Mouse (Mus musculus) urinary bladder, postnatal 10 days (tissue): ENCODE measurements around the gene Slc19a1.

Experiments used
- DNase-seq: peaks from one replicate; pipeline ENCODE4 v3.0.0; 2022; ENCODE audit warnings: low spot score

The Slc19a1 gene

DNA sequence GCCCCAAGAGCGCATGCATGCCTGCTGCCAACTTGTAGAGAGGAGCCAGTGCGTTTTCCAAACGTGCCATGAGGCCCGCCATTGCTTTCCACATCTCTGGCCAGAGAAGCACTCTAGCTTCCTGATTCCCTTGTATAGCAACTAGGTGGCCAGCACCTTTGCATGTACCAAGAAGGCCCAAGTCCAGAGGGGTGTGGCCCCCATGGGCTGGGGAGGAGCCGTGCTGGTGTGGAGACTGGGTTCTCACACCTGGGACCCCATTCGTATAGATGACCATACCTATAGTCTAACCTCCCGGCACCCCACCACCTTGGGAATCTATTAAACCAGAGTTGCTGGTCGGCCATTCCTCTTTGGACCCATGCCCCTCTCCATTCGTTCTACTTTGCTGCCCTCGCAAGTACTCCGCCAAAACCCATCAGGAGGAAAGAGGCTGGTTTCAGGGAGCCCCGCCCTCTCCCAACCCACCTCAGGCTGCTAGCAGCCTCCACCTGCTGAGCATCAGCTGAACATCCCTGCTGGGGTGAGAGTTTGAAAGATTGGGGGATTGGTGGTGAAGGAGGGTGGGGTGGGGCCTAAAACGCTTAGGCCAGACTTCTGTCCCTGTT lies at the start of gene Slc19a1:
Gene Slc19a1, plus strand, starts transcription at position 474 of the 608 bp plus-strand sequence.
- no peak for DNase-seq

DNA sequence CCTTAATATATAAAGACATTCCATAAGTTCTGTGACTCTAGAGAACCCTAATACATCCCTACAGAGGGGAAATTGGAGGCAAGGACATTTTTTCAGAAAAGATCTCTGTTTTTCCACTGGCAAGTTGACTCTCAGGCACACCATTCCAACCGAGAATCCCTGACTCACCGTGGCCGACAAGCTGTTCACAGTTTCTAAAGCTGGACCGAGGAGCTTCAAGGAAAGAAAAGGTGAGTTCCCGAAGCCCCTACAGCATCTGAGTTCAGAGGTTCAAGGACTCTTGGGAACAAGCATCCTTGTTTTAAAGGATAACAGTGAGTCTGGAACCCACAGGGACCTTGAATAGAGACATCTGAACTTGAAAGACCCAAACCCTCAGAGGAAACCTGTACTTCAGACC lies 43.5 kb upstream of the Slc19a1 start:
- no peak for DNase-seq

DNA sequence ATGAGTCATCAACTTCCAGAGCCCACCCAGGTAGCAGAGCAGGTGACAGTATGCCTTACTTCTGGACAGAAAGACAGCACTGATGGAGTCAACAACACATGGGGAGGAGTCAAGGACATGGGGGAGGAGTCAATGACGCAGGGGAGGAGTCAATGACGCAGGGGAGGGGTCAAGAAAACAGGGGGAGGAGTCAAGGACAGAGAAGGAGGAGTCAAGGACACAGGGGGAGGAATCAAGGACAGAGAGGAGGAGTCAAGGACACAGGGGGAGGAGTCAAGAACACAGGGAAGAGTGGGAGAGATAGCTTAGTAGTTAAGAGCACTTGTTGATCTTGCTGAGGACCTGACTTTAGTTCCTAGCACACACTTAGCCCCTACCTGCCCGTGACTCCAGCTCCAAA lies 39.6 kb upstream of the Slc19a1 start:
- DNase-seq, result no peak

DNA sequence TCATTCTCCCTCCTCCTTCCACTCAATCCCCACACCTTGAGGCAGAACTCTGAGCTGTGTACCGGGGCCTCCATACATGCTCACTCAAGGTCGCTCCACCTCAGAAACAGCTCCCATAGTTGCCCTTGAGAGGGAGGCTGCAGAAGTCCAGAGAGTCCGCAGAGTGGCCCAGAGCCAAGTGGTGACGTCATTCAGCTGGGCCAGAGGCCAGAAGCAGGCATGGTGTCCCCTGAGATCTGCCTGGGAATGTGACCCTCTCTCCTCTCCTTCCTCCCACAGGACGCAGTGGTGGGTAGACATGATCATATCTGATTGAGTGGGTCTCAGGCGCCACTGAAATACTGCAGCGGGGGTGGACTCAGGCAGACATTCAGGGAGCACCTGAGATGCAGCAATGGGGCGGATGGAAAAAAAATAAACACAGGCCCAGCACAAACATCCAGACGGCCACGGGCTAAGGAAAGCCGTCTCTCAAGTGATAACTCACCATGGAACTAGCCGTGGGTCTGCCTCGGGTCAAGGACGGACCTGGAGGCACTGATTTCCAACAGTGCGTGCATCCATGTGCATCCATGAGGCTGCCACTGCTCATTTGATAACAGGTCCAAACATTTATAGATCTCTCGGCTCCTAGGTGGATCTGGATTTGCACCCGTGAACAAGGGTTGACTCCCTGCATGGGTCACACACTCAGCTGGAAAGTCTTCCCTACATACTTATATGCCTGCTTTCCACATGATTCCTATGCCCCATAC lies 34.1 kb upstream of the Slc19a1 start:
- DNase-seq, result no peak

DNA sequence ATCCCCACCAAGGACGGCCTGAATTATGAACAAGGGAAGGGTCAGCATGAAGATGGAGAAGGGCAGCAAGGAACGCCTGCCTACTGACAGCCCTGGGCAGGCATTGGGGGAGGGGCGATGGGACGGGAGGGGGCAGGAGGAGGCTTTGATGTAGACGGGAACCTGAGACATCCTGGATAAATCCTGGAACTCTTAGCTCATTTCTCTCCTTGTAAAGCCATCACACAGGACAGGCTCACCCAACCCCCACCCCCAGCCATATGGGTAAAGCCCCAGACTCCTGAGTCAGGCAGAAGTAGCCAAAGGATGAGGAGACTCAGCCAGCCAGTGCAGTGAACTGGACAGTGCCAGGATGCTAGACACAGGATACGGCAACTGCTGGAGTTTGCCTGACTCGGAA lies 27.1 kb upstream of the Slc19a1 start:
- no peak for DNase-seq

DNA sequence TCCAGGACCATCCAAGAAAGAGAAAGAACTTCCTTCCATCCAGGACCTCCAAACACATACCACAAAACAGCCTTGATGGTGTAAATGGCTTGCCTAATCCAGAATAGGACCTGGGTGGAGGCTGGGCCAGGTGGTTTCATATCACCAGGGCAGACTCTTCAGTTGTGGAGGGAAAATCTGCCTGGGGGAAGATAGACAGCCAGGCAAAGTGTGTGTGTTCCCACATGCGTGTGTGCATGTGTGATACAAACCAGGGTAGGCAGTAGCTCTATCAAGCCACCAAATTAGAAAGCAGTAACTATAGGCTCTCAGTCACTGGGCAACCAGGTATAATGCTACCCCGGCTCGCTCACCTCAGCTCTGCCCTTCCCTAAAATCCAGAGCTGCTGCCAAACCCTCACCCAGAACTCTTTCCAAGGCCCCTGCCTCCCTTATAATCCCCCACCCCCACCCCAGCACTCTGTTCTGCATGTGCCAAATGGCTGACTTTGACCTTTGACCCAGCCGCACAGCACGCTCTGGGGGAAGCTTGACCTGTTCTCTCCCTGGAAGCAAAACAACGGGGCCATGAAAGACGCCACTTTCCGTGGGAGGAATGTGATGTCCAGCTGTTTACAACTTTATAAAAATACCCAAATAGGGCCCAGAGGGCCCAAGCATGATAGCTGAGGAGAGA lies 24.5 kb upstream of the Slc19a1 start:
- no peak for DNase-seq

DNA sequence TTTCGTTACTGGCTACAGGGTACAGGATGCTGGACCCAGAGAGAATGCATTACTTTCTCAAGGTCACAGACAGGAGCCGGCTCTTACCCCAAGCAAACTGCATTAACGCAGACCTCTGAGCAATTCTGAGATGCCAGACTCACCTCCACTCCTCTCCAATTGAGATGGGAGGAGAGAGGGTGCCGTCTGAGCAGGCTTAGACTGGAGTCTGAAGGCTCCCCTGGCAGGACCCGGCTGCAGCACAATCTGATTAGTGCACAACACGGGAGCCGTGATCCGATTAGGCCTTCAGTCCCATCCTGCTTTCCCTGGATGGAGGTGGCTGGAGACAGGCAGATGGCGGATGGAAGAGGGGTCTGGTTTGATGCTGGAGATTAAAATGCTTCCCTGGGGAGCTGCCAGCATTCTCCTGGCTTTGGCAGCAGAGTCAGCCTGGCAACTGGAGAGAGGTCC lies 23.9 kb upstream of the Slc19a1 start:
- no peak for DNase-seq

DNA sequence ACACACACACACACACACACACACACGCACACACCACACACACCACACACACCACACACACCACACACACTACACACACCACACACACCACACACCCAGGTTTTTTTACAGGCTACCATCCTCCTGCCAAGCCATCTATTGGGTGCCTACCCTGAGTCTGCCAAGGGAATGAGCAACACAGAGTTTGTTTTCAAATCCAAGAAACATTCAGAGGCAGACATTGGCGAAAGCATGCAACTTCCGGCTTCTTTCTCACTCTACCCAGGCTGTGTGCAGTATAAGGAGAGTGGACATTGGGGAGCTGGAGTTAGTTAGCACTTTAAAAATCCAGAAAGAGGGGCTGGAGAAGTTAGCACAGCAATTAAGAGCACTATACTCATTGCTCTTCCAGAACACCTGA lies 23.3 kb upstream of the Slc19a1 start:
- DNase-seq, result no peak

DNA sequence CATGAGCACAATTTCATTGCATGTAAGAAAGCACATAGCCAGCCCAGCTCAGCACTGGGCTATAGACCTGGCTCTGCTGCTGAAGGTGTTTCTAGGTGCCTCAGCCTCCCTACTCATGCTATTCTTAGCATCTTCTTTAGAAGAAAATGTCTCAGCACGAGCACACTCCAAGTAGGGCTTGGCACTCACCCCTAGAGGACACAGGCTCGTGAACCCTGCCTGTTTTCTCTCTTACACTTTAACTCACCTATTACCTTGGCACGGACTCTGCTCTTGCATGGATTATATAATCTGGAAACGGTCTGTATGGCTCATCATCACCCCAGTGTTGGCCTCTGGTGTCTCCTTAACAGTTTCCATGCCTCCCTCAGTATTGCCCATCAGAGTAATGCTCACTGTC lies 20.4 kb upstream of the Slc19a1 start:
- DNase-seq, result no peak

DNA sequence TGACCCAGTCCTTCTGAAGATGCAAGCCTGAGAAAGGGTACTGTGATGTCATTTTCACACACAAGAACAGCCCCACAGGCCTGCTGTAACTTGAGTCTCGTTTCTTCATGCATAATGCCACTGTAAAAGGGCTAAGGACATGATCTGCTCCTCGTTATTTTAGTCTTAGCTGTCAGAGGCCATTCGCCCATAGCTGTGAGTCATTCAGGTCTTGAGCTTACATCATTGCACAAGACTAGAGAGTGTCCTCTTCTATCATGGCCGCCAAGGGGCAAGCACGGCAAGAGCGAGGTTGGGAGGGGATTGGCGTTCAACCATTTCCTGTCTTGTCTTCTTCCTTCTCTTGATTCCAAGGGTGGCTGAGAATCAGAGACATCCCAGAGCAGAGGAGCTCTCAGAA lies 16.0 kb upstream of the Slc19a1 start:
- DNase-seq, result no peak

DNA sequence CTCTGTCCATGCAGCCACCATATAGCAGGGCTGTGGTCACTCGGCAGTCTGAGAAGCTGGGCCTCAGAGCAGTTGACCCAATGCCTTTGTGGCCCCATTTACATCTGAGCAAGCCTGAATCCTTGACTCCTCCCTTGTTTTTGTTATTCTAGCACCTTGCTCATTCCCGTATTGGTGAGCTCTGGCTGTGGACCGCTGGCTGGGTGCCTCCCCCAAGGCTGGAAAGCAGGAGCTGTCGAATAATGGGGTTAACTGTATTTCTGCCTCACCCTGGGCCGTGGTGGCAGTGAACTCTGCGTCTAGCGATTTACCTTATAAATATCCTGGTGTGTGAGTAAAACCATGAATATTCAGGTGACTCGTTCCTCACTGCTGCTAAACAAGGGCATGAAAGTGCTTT lies 15.5 kb upstream of the Slc19a1 start:
- no peak for DNase-seq

DNA sequence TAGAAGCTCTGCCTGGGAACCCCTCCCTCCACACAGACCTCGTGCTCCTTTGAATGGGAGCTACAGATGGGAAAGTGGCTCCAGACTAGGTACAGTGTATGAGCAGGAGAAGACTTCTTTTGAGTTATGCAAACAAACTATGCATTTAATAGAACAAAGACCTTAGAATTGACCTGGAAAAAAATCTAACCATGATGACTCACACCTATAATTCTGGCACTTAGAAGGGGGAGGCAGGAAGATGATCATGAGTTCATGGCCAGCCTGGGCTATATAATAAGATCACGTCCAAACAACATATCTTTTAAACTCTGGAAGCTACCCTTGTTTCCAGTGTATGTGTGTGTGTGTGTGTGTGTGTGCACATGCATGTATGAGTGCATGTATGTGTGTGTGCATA lies 15.0 kb upstream of the Slc19a1 start:
- no peak for DNase-seq

DNA sequence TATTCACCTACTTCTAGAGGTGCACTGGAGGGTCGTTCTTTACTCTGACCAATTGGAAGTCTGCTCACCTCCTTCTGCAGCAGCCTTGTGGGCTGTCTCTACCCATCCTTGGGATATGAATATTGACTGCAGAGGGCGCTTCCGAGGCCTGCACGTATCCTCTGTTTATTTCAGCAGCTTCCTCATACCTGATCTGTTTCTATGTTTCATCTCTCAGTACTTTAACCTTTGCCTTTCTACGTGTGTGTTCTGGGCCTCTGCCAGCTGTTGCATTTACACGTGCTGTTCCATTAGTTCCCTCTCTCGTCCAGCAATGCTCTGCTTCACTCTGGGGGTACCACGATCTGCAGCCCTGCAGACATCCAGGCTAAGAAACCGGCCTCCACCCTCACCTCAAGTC lies 14.4 kb upstream of the Slc19a1 start:
- no peak for DNase-seq

DNA sequence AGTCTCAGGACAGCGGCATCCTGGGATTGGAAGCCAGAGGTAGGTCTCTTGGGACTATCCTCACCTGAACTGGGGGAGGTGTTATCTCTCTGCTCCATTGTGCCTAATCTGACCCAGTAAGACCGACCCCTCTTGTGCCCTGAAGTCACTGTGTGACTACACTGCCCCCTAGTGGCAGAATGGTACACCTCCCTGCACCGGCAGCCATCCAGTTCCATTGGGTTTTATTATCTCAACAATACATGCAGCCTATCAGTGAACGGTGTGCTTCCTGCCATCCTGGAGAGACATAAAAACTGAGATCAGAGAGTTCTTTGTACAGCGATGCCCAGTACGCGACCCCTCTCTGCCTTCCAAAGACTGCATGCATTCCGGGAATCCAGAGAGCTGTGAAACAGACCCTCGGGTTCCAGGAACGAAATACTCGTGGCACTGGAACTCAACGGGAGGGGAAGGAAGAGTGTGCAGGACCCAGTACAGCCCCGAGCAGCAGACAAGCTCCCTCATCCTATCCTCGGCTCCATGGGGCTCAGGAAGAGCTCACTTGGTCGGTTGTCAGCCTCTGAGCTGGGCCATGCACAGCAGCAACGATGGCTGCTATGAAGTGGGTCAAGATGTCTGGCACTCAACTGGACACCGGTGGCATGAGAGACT lies 10.5 kb upstream of the Slc19a1 start:
- DNase-seq, result no peak

DNA sequence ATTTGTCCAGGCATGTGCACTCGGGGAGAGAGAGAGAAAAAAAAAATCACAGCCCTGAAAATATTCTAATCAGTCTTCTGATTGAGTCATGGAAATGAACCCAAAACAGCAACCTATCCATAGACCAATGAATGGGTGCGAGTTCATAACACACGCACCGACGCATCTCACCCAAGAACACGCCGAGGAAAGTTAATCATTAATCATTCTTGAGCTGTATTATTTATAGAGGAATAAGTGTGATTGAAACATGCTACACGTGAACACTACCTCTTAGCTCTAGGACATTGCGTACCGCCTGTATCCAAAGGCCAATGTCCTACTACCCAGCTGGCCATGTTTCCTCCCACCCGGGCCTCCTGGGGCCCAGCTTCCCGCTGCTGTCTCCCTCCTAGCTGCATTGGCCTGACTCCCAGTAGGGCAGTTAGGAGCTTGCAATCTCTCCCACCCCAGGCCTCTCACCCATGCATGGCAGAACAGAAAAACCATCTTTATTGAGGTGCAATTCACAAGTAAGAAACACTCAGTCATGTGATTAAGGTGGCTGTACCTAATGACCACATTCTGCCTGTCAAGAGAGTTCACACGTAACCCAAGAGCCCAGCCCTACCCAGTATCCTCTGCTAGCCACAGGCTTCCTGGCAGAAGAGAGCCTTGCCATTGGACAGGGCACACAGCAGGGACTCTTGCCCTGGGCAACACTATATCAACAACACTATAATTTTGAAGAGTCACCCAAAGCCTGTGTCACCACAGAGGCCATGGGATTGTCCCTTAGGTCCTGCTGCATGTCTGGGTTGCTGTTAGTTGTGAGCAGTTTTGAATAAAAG lies 9.5 kb upstream of the Slc19a1 start:
- no peak for DNase-seq

DNA sequence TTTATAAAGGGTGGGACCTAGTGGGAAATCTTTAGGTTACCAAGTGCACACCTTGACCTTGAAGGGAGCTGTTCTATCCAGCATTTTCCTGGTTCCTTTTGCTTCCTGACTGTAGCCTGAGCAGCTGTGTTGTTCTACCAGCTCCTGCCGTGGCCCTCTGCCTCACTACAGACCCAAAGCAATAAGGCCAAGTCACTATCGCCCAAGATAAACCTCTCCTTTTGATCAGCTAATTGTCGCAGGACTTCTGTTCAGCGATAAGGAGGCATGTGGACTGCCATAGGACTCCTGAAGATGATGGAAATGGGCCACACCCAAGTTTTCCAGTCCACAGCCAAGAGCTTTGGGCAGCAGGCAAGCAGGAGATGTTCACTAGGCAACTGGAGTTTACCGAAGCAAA lies 7.8 kb upstream of the Slc19a1 start:
- no peak for DNase-seq

DNA sequence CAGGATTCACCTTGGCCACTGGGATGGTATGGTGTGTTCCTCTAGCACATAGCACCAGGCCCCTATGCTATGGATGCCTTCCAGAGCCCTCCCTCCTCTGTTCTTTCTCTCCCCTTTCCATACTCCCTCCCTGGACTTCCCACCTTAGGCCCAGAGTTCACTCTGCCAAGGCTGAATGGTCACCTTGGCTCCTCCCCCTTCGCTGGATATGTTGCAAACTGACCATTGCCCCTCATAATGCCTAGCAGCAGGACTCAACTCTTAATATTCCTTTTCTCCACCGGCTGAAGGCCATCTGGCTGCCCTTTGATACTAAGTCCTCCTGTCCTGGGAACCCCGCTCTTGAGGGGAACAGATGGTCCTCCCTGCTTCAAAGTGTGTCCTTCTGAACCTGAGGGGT lies 5.1 kb upstream of the Slc19a1 start:
- DNase-seq, result no peak

DNA sequence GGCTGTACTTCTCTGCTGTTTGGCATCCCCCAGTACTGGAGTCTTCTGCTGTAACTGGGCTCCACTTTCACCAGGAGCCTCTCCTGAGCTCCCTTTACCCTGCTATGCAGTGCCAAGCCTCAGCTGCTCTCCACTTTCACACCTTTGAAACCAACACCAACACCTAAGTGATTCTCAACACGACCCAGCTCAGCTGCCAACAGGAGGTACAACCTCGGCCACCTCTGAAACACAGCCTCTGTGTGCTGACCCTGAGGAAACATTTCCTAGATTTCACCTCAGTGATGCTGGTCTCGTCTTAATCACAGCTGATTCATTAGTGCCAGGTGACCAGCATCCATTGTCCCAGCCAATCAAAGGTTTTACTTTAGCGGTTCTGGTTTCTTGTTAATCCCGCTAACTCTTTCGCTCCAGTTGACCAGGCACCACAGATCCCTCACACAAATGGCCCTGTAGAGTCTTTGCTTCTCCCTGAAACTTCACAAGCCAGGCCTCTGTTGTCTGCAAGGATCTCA lies 3.2 kb upstream of the Slc19a1 start:
- DNase-seq, result no peak

DNA sequence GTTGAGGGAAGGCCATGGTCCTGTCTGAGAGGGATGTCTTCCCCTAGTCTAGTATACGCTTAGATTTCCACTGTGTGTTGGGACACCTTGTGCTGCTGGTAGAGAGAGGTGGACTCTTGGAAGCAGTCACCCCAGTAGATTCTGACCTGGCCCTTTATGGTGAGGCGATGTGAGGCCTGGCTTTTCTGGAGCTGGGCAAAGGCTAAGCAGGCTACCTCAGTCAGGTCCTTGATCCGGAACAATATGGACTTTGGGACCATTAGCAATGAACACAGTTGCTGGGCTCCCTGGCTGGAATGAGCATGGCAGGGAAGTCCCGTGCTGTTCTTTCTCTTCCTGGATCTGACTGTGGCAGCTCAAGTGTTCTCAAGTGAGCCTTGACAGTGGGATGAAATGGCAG lies 2.3 kb upstream of the Slc19a1 start:
- no peak for DNase-seq

DNA sequence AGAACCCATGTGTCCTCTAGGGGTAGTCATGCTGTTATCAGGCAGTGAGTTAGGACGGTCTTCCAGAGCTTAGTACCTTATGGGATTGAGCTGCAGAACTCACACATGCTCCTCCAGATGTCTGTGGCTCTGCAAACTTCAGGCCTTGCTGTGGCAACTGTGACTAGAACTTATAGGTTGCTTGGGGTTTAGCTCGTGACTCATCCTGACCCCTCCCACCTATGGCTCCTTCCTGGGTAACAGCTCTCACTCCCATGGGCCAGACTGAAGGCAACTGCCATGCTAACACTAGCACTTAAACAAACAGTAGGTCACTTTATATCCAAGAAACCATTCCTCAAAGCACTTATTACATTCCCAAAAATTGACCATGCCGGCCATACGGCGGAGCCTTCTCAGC lies 1.4 kb upstream of the Slc19a1 start:
- no peak for DNase-seq

DNA sequence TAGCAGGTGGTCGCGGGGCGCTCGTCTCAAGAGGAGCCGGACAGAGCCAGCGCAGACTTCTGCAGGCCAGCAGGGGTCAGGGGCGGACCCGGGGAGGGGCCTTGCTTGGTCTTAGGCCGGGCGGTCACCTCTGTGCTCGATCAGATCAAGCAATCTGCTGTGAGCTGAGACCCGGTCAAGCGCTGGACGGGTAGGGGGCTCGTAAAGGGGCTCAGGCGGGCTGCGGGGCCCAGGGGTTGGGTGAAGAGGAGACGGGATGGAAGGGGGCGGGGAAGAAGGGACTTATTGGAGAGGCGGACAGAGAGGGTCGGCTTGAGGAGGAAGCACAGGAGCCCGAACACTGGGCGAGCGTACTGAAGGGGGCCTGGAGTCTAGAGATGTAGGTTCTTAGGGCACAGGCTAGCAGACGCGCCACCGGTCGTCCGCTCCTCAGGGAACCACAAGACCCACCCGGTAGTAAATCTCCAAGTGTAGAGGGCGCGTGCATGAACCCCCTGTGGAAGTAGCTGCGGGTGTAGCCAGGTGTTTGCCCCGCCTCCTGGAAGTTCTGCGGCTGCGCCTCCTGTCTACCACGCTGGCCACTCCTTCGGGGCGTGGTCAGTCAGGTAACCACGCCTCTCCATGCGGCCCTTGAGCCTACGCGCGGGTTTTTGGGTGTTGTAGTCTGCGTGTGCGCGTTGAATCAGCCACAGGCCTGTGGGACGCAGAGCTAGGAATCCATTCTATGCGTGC lies 716 bp downstream of the Slc19a1 start:
- DNase-seq, result peak; percentile 45
